Mouse (Mus musculus): Measurements from ENCODE around the gene Kalrn. TPM values are rescaled to one million over a fixed set of nuclear protein-coding genes. Genes with fewer than 3 reads are reported as not detected.

Kalrn gene
- polyA plus RNA-seq, 1 experiment from 2014 or later, result 30.0 TPM

DNA sequence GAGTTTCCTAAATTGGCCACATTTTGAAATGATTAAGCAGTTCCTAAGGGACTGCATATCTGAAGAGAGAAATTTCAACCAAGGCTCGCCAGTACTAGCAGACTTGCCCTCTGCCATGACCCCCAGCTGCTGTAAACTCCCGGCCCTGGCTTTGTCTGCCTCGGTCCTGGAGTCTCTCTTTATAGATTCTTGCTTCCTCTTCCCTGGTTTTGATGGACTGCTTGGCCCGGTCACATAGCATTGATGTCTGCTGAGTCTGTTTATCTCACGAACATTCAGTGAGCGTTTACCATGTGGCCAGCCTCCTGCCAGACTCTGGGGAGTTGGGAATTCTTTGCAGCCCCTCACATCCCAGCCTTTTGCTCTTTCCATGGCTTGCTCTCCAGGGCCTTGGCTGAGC lies 628.6 kb downstream of the Kalrn start:
- H3K27ac ChIP-seq, result no peak overlapping the region
- ATAC-seq (ENCODE audit: low FRiP score), result no peak
- H3K4me1 ChIP-seq, result peaks cover 21% of the 10 kb centered on the region
- 79% methylated on average over 6 of the region's 6 CpGs for WGBS
- no peaks in the 10 kb centered on the region for H3K27me3 ChIP-seq
- H3K9me3 ChIP-seq, result no peaks in the 10 kb centered on the region
- no peaks in the 10 kb centered on the region for H3K36me3 ChIP-seq (replicated peaks)
- no peak overlapping the region for H3K4me3 ChIP-seq (replicated peaks)
- no peak overlapping the region for H3K9ac ChIP-seq
- no peak overlapping the region for H3K4me2 ChIP-seq

DNA sequence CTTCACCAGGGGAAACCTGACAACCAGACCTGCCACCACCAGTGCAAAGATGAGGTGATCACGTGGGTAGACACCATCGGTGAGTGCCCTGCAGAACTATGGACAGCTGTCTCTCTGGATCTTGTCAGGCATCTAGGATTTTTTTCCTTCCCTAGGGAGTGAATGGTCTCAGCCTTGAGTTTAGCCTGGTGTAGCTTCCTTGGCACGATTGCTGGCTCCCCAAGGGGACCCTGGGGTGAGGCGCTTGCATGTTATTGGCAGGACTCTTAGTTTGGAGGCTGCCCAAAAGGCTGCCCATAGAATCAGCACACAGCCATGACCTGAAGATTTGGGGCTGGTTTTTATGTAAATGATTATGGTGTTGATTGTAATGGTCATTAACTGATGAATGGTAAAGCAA lies 629.2 kb downstream of the Kalrn start:
- peaks cover 21% of the 10 kb centered on the region for H3K4me1 ChIP-seq
- 82% methylated on average over 4 of the region's 4 CpGs for WGBS

DNA sequence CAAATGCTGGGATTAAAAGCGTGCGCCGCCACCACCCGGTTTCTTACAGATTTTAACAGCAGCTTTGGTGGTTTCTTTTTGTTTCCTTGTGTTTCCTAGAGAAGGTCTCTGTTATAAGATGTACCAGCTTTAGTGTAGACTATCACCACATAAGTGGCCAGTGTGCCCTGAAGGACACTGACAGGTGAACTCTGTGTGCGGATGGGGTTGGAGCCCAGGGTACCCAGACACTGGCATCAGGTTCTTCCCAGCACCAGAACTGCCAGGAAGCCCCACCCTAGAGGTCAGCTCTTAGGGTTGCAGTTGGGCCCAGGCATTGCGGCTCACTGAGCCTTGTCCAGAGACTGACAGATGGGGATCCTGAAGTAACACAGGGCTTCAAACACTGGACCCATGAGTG lies 629.9 kb downstream of the Kalrn start:
- Histone ChIP-seq H3K9me3 (no peaks in the 10 kb centered on the region), H3K4me1 (peaks cover 21% of the 10 kb centered on the region), H3K4me3 (replicated peaks) (no peak overlapping the region), H3K27ac (no peak overlapping the region), H3K4me2 (no peak overlapping the region), H3K36me3 (replicated peaks) (no peaks in the 10 kb centered on the region), H3K9ac (no peak overlapping the region), H3K27me3 (no peaks in the 10 kb centered on the region; the same call in 1 of the 2 replicates)
- no peak for ATAC-seq (ENCODE audit: low FRiP score)
- WGBS, result 96% methylated on average over 6 of the region's 6 CpGs

More for the DNA sequence above, 629.2 kb downstream of the Kalrn start:
- Histone ChIP-seq H3K9ac (no peak overlapping the region), H3K4me2 (no peak overlapping the region), H3K36me3 (replicated peaks) (no peaks in the 10 kb centered on the region), H3K4me3 (replicated peaks) (no peak overlapping the region), H3K27ac (no peak overlapping the region), H3K9me3 (no peaks in the 10 kb centered on the region), H3K27me3 (no peaks in the 10 kb centered on the region)
- no peak for ATAC-seq (ENCODE audit: low FRiP score)

DNA sequence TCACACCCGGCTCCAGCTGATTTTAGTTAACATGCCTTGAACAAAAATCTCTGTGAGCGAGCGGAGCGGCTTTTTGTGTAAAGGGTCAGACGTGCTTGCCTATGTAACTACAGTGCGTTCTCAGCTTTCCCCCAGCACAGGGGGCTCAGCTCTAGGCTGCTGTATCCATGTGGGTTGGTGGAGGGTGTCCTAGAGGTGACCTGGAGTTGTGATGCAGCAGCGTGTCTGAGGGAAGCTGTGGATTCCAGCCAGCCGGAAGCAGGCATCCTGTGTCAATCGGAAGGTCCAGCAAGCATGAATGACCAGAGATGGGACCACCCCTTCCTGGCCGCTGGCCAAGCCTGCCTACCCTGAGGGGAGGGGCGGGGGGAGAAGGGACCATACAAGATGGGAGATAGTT lies 631.0 kb downstream of the Kalrn start:
- H3K9ac ChIP-seq, result no peak overlapping the region
- no peak for ATAC-seq (ENCODE audit: low FRiP score)
- 0 out of 2 replicates have a peak overlapping the region, but pooled peaks have one; percentile 5 for H3K27ac ChIP-seq
- H3K4me2 ChIP-seq, result no peak overlapping the region
- WGBS, result 64% methylated on average over 11 of the region's 11 CpGs
- no peaks in the 10 kb centered on the region for H3K36me3 ChIP-seq (replicated peaks)
- no peak overlapping the region; the same call in 1 of the 2 replicates for H3K4me3 ChIP-seq (replicated peaks)
- peaks cover 21% of the 10 kb centered on the region for H3K4me1 ChIP-seq
- H3K9me3 ChIP-seq, result no peaks in the 10 kb centered on the region
- no peaks in the 10 kb centered on the region; the same call in 1 of the 2 replicates for H3K27me3 ChIP-seq

DNA sequence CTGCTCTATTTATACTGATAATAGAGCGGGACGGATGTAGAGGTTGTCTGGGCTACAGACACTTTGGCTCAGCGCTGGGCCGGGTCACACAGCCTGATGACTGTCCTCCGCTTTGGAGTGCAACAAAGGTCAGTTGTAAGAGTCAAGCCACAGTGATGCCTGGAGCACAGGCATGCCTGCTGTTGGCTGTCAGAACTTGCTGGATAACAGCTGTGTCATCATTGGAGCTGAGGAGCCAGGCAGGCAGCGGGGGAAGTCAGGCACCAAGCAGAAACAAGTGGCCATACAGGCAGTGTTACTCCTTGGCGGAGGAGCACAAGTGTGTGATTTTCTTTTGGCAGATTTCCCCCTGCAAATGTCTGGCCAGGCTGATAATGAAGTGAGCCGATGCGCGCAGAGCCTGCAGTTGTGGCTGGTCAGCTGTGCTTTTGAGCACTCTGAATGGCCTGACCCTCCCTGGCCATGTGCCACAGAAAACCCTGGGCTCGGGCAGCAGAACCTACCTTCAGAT lies 632.0 kb downstream of the Kalrn start:
- no peaks in the 10 kb centered on the region; the same call in 1 of the 2 replicates for H3K27me3 ChIP-seq
- H3K4me3 ChIP-seq (replicated peaks), result no peak overlapping the region
- no peak for ATAC-seq (ENCODE audit: low FRiP score)
- H3K36me3 ChIP-seq (replicated peaks), result no peaks in the 10 kb centered on the region
- peaks cover 21% of the 10 kb centered on the region for H3K4me1 ChIP-seq
- 65% methylated on average over 11 of the region's 11 CpGs for WGBS
- H3K9me3 ChIP-seq, result no peaks in the 10 kb centered on the region
- no peak overlapping the region for H3K4me2 ChIP-seq
- no peak overlapping the region for H3K9ac ChIP-seq
- peak overlapping the region; percentile 16; the same call in 1 of the 2 replicates for H3K27ac ChIP-seq

DNA sequence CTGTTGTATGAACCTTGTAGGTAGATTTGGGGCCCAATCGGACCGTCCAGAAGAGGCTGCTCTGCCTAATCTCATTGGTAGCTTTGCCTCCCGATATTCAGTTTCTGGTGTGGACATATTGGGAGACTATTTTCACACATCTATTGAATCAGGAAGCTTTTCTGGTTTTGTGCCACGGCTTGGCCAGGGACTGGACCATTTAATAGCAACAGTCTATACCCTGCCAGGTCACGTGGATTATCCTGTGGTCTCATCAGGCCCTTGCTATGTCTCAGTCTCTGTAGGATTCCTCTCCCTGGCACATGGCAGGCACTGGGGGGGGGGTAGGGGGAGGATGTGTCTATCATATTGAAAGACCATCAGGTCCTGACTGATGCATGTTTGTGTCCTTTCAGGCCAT lies 633.2 kb downstream of the Kalrn start:
- Histone ChIP-seq H3K4me3 (replicated peaks) (no peak overlapping the region), H3K4me2 (no peak overlapping the region), H3K9me3 (no peaks in the 10 kb centered on the region), H3K27ac (no peak overlapping the region), H3K4me1 (peaks cover 21% of the 10 kb centered on the region), H3K9ac (no peak overlapping the region), H3K27me3 (peaks cover 8% of the 10 kb centered on the region; the same call in 1 of the 2 replicates), H3K36me3 (replicated peaks) (no peaks in the 10 kb centered on the region)
- ATAC-seq (ENCODE audit: low FRiP score), result no peak
- 84% methylated on average over 5 of the region's 5 CpGs for WGBS

DNA sequence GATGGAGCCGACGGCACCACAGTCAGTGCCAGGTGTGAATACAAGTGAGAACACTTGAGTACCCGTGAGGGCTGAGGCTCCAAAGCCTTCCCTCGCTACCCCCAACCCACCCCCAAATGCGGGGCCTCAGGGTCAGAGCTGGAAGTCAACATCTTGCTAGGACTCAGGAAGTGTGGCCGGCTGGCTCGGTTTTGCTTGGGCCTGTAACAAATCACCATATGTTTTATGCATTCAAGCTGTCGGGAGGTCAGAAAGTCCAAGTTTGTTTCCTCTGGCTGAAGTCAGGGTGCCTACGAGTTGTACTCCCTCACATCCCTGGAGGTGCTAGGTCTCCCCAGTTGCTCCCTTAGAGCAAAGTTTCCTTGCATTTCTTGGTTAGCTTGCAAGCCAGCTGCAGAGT lies 633.7 kb downstream of the Kalrn start:
- 84% methylated on average over 9 of the region's 9 CpGs for WGBS
- Histone ChIP-seq H3K4me2 (no peak overlapping the region), H3K27ac (no peak overlapping the region), H3K4me1 (peaks cover 24% of the 10 kb centered on the region), H3K9ac (no peak overlapping the region), H3K4me3 (replicated peaks) (no peak overlapping the region), H3K9me3 (no peaks in the 10 kb centered on the region), H3K27me3 (peaks cover 8% of the 10 kb centered on the region; the same call in 1 of the 2 replicates), H3K36me3 (replicated peaks) (no peaks in the 10 kb centered on the region)
- no peak for ATAC-seq (ENCODE audit: low FRiP score)

DNA sequence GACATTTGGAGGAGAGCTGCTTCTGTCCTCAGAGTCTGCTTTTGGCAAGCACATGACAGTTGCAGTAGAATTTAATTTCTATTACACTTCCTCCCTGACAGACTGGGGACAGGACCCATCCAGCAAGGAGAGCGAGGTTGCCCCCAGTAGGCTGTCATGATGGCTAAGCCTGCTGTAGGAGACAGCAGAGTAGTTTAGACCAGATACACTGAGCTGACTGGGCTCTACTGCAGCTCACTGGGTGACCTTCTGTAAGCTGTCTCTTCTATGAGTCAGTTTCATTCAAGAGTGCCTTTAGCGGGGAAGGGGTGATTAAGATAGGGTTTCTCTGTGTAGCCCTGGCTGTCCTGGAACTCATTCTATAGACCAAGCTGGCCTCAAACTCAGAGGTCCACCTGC lies 634.2 kb downstream of the Kalrn start:
- H3K36me3 ChIP-seq (replicated peaks), result no peaks in the 10 kb centered on the region
- H3K27me3 ChIP-seq, result peaks cover 8% of the 10 kb centered on the region; the same call in 1 of the 2 replicates
- no peak overlapping the region for H3K27ac ChIP-seq
- peaks cover 29% of the 10 kb centered on the region for H3K4me1 ChIP-seq
- no peak overlapping the region for H3K4me2 ChIP-seq
- no peak overlapping the region for H3K9ac ChIP-seq
- 90% methylated on average over 2 of the region's 2 CpGs for WGBS
- no peaks in the 10 kb centered on the region for H3K9me3 ChIP-seq
- ATAC-seq (ENCODE audit: low FRiP score), result no peak
- H3K4me3 ChIP-seq (replicated peaks), result no peak overlapping the region

DNA sequence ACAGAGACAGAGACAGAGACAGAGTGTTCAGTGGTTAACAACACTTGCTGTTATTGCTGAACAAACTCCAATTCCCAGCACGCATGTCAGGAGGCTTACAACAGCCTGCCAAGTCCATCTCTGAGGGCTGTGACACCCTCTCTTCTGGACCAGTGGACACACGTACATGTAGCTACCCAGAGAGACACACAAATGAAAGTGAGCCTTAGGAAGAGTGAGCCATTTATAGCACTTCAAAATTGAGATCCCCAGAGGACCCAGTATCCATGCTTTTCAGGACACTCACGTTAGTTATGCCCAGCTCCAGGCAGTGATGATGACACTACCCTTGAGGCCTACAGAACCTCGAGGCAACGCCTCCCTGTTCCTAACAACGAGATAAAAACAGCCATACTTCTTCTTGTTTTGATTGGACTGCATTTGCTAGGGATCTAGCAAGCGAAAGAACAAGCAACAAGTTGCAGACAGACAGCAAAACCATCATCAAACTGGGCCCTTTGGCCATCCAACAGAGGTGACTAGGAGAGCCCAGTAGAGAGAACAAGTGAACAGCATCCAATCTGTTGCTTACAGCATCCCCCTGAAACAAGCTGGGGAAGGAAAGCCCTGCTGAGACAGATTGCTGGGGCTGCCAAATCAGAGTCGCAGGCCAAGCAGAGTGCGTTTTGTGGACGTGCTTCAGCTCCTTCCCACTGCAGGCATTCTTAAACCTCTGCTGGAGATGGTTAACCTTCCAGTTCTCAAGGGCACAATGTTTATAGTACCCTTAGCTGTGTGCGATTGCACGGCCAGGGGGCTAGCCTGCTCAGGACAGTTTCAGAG lies 634.8 kb downstream of the Kalrn start:
- Histone ChIP-seq H3K4me2 (no peak overlapping the region), H3K27me3 (peaks cover 8% of the 10 kb centered on the region), H3K4me3 (replicated peaks) (no peak overlapping the region), H3K4me1 (peaks cover 31% of the 10 kb centered on the region), H3K9me3 (no peaks in the 10 kb centered on the region), H3K36me3 (replicated peaks) (no peaks in the 10 kb centered on the region), H3K27ac (no peak overlapping the region), H3K9ac (no peak overlapping the region)
- no peak for ATAC-seq (ENCODE audit: low FRiP score)
- WGBS, result 79% methylated on average over 12 of the region's 12 CpGs

DNA sequence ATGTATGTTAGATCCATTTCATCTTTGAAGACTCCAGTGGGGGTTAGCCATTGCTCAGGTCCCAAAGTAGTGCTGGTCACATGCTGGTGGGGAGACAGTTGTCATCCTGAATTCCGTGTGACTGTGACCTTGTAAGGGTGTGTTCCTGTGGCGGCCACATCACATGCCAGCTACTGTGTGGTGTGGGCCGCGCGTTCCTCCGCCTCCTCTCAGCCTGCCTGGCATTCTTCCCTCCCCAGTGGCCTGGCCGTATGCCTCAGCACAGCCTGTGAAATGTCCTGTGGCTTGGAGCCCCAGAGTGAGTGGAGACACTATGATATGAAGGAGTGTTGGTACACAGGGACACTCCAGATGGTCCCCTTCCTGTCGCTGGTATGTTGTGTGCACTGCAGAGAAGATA lies 635.8 kb downstream of the Kalrn start:
- Histone ChIP-seq H3K4me2 (no peak overlapping the region), H3K9ac (no peak overlapping the region), H3K9me3 (no peaks in the 10 kb centered on the region), H3K27ac (no peak overlapping the region), H3K4me3 (replicated peaks) (no peak overlapping the region), H3K4me1 (peaks cover 29% of the 10 kb centered on the region), H3K36me3 (replicated peaks) (no peaks in the 10 kb centered on the region), H3K27me3 (peaks cover 8% of the 10 kb centered on the region)
- no peak for ATAC-seq (ENCODE audit: low FRiP score)
- 86% methylated on average over 8 of the region's 8 CpGs for WGBS

DNA sequence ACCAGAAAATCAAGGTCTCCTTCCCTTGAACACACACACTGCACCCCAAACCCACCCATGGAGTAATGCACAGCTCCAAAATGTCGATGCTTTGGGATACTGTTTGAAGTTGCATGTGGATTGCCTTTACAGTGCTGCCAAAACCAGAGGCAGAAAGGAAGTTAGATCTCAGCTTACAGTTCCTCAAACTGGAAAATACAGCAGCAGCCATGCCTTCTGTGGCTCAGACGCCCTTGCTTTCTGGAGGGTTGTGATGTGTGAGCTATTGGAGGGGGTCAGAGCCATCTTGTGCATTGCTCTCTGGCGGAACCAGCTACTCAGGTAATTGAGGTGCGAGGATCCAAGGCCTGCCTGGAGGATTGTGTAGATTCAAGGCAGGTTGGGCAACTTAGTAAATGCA lies 636.4 kb downstream of the Kalrn start:
- no peaks in the 10 kb centered on the region for H3K9me3 ChIP-seq
- whole genome bisulfite sequencing, result 83% methylated on average over 4 of the region's 4 CpGs
- no peaks in the 10 kb centered on the region for H3K36me3 ChIP-seq (replicated peaks)
- no peak overlapping the region for H3K4me3 ChIP-seq (replicated peaks)
- H3K4me2 ChIP-seq, result no peak overlapping the region
- ATAC-seq (ENCODE audit: low FRiP score), result no peak
- H3K9ac ChIP-seq, result no peak overlapping the region
- H3K27me3 ChIP-seq, result peaks cover 8% of the 10 kb centered on the region
- no peak overlapping the region for H3K27ac ChIP-seq
- peaks cover 22% of the 10 kb centered on the region for H3K4me1 ChIP-seq

DNA sequence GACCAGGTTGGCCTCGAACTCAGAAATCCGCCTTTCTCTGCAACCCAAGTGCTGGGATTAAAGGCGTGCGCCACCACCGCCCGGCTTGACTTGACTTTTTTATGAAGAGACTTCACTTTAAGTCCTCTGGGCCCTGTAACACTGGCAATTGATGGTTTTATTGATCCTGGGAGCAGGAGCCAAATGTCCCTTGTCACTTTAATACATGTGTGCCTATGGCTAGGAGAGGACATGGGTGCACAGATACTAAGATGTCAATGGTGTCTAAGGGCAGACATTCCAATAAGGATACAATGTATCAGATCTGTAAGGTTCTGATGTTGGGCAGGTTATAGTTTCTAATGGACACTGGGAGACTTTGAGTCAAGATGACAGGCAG lies 637.9 kb downstream of the Kalrn start:
- no peak overlapping the region for H3K9ac ChIP-seq
- H3K4me2 ChIP-seq, result no peak overlapping the region
- peaks cover 8% of the 10 kb centered on the region for H3K27me3 ChIP-seq
- H3K36me3 ChIP-seq (replicated peaks), result no peaks in the 10 kb centered on the region
- no peak overlapping the region for H3K4me3 ChIP-seq (replicated peaks)
- no peak overlapping the region for H3K27ac ChIP-seq
- WGBS, result 96% methylated on average over 6 of the region's 6 CpGs
- ATAC-seq (ENCODE audit: low FRiP score), result no peak
- H3K9me3 ChIP-seq, result no peaks in the 10 kb centered on the region
- H3K4me1 ChIP-seq, result peaks cover 10% of the 10 kb centered on the region
